Mouse (Mus musculus): ENCODE data around the gene Gmds. TPM values are rescaled to one million over a fixed set of nuclear protein-coding genes. Genes with fewer than 3 reads are reported as not detected.

Gmds gene
- 30.9 and 31.5 TPM in 2 replicates for polyA plus RNA-seq (2014; fragmentation: Nextera tagmentation; extraction: Ambion mirVana)

DNA sequence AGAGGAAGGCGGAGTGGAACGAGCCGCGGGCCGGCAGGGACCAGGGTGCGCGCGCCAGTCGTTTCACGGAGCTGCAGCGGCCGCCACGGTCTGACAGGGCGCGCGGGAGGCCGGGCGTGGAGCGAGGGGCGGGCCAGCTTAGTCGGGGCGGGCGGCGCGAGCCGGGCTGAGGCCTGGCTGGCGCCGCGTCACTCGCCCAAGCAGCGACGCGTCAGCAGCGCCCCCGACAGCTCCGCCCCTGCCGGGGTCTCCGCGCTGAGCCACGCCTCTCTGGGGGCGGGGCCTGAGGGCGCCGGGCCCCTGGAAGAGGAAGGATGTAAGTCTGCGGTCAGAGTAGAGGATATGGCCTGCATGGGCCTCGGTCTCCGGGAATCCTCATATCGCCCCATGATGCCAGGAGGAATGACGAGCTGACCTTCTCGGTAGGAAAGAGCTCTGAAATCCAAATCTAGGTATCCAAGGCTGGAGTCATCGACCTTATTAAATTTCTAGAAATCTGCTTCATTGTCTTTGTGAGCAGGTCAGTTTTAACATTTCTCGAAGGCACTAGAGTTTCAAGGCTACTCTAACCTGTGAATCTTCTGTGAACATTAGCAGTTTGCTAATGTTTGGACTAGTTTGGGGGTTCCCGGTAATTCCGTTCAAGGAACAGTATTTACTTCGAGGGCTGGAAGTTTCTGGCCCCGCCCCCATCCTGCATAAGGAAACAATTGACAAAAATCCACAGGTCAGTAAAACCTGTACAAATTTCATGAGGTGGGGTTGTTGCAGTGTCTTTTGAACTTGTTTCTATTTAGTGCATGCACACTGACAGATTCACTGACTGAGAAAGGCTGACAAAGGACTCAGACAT is at the start of gene Gmds:
TSS of gene Gmds (minus strand) at position 228 of the 853 bp plus-strand sequence.
- Histone ChIP-seq H3K9ac (ENCODE audit: low read length) (peak within 1 kb of the TSS; percentile 63), H3K9me3 (ENCODE audit: control insufficient read depth, low read length) (no peaks in the 10 kb centered on the region), H3K4me1 (replicated peaks; ENCODE audit: control insufficient read depth, insufficient read depth, low read length) (no peaks in the 10 kb centered on the region; the same call in 1 of the 2 replicates), H3K36me3 (ENCODE audit: control insufficient read depth, insufficient read depth, low read length) (no peaks in the 10 kb centered on the region), H3K4me2 (ENCODE audit: low read depth, low read length, severe bottlenecking) (peak within 1 kb of the TSS; percentile 72), H3K27ac (ENCODE audit: low read depth, low read length) (no peak within 1 kb of the TSS), H3K4me3 (ENCODE audit: low read depth, low read length) (peak within 1 kb of the TSS; percentile 57), H3K27me3 (ENCODE audit: control insufficient read depth, insufficient read depth, low read length) (no peaks in the 10 kb centered on the region)
- DNase-seq (ENCODE audit: low spot score) = peak; percentile 96
- ATAC-seq (replicated peaks; ENCODE audit: low FRiP score) = peak; percentile 100
- whole genome bisulfite sequencing = 4% methylated on average over 50 of the region's 55 CpGs

DNA sequence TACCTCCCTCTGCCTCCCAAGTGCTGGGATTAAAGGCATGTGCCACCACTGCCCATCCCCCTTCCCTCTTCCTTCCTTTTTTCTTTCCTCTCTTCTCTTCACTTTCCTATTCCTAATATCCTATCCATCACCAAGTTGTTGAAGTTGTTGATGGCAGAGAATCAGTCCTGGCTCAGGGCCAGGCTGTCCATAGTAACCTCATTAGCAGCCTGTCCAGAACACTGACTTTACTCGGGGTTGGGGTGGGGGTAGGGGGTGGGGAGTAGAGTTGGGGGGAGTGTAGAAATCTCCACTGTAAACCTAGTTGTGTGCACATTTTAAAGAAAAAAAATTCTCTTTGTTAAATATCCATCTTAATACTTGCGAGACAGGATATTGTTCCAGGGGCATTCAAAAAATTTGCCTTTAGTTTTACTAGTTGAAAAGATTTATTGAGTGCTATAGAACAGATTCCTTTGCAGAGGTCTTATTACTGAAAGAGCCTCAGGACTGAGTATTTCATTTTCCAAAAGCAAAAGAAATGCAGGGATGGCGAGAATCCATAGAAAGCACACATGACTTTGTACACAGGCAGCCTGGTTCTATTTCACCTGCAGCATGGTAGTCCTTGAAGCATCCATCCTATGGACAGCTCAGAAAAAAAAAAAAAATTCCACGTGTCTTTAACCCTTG is 47.0 kb upstream of the Gmds start:
- Histone ChIP-seq H3K9me3 (ENCODE audit: control insufficient read depth, low read length) (no peaks in the 10 kb centered on the region), H3K4me2 (ENCODE audit: low read depth, low read length, severe bottlenecking) (no peak overlapping the region), H3K9ac (ENCODE audit: low read length) (no peak overlapping the region), H3K4me3 (ENCODE audit: low read depth, low read length) (no peak overlapping the region), H3K4me1 (replicated peaks; ENCODE audit: control insufficient read depth, insufficient read depth, low read length) (no peaks in the 10 kb centered on the region), H3K27ac (ENCODE audit: low read depth, low read length) (no peak overlapping the region), H3K36me3 (ENCODE audit: control insufficient read depth, insufficient read depth, low read length) (no peaks in the 10 kb centered on the region), H3K27me3 (ENCODE audit: control insufficient read depth, insufficient read depth, low read length) (no peaks in the 10 kb centered on the region)
- DNase-seq (ENCODE audit: low spot score) = no peak
- 76% methylated on average over 4 of the region's 4 CpGs for WGBS
- ATAC-seq (replicated peaks; ENCODE audit: low FRiP score) = no peak

DNA sequence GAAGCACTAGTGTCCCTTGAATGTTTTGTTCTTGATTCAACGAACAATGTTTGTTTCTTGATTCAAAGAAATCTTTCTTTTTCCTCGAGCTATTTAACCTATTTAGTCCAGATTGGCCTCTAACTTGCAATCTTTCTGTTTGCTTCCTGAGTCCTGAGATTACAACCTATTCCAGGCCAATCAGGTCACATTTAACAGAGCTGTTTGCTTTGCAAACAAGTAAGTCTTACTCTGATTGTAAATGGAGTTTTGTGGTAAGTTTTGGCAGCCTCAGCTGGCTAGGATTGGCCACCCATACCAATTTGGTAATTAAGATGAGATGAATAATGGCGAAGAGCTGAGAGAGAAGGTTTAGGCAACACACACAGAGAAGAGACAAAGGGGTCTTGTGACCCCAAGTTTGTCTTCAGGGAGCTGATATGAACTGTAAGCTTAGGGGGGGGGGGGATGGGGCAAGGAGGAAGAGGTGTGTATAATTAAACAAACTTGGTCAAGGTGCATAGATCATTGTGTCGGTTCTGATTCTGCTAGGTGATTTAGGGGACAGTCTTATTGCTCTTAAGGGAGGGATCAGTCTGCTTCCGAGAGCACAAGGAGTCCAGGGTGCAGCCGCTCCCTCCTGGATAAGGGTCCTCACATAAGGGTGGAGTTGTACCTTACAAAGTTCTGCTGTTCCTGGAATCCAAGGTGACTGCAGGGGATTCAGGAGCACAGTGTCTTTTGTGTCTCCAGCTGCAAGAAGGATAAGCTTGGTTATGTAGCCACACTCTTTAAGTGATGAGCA is 43.9 kb upstream of the Gmds start:
- Histone ChIP-seq H3K4me1 (replicated peaks; ENCODE audit: control insufficient read depth, insufficient read depth, low read length) (no peaks in the 10 kb centered on the region), H3K27me3 (ENCODE audit: control insufficient read depth, insufficient read depth, low read length) (no peaks in the 10 kb centered on the region), H3K9me3 (ENCODE audit: control insufficient read depth, low read length) (no peaks in the 10 kb centered on the region), H3K27ac (ENCODE audit: low read depth, low read length) (no peak overlapping the region), H3K36me3 (ENCODE audit: control insufficient read depth, insufficient read depth, low read length) (no peaks in the 10 kb centered on the region), H3K9ac (ENCODE audit: low read length) (no peak overlapping the region), H3K4me2 (ENCODE audit: low read depth, low read length, severe bottlenecking) (no peak overlapping the region), H3K4me3 (ENCODE audit: low read depth, low read length) (no peak overlapping the region)
- 85% methylated on average over 6 of the region's 6 CpGs for WGBS
- no peak for ATAC-seq (replicated peaks; ENCODE audit: low FRiP score)
- no peak for DNase-seq (ENCODE audit: low spot score)

DNA sequence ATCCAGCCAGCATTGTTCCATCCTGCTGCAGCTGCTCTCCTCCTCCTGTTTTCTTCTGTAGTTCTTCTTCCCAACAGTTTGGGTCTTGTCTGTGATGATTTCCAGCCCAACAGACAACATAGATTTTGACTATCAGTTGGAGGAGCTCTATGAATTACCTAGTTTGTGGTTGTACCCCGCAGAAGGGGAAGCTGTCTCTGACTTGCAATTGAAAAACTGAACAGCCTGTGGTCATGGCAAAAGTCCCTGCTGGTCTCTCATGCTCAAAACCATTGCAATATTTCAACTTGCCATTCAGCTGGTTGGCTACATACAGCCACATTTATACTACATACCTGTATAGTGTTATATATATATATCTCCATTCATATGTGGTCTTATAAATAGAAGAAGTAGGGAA is 40.1 kb upstream of the Gmds start:
- no peaks in the 10 kb centered on the region for H3K9me3 ChIP-seq (ENCODE audit: control insufficient read depth, low read length)
- no peak overlapping the region for H3K4me2 ChIP-seq (ENCODE audit: low read depth, low read length, severe bottlenecking)
- no peaks in the 10 kb centered on the region for H3K36me3 ChIP-seq (ENCODE audit: control insufficient read depth, insufficient read depth, low read length)
- ATAC-seq (replicated peaks; ENCODE audit: low FRiP score) (no peak), DNase-seq (ENCODE audit: low spot score) (no peak)
- WGBS = 82% methylated on average over 1 of the region's 1 CpGs
- H3K27me3 ChIP-seq (ENCODE audit: control insufficient read depth, insufficient read depth, low read length) = no peaks in the 10 kb centered on the region
- no peak overlapping the region for H3K4me3 ChIP-seq (ENCODE audit: low read depth, low read length)
- no peaks in the 10 kb centered on the region for H3K4me1 ChIP-seq (replicated peaks; ENCODE audit: control insufficient read depth, insufficient read depth, low read length)
- no peak overlapping the region for H3K9ac ChIP-seq (ENCODE audit: low read length)
- H3K27ac ChIP-seq (ENCODE audit: low read depth, low read length) = no peak overlapping the region

DNA sequence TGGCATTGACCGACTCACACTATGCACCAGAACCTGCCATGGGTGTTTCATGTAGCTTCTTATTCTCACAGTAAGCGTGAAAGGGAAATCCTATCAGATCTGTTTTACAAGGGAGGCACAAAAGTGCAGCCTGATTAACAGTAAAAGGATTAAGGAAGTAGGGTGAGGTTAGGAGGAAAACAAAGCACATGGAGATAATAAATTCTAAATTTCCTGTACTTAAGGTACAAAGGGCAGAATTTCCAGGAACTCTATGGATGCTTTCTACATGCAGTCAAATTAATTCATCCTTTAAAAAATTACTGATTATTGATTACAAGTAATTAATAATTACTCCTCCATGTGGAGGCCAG is 34.0 kb upstream of the Gmds start:
- no peak overlapping the region for H3K9ac ChIP-seq (ENCODE audit: low read length)
- WGBS = 87% methylated on average over 2 of the region's 2 CpGs
- no peak overlapping the region for H3K4me3 ChIP-seq (ENCODE audit: low read depth, low read length)
- DNase-seq (ENCODE audit: low spot score) = no peak
- H3K27ac ChIP-seq (ENCODE audit: low read depth, low read length) = no peak overlapping the region
- H3K4me1 ChIP-seq (replicated peaks; ENCODE audit: control insufficient read depth, insufficient read depth, low read length) = no peaks in the 10 kb centered on the region
- no peaks in the 10 kb centered on the region for H3K36me3 ChIP-seq (ENCODE audit: control insufficient read depth, insufficient read depth, low read length)
- H3K4me2 ChIP-seq (ENCODE audit: low read depth, low read length, severe bottlenecking) = no peak overlapping the region
- H3K9me3 ChIP-seq (ENCODE audit: control insufficient read depth, low read length) = no peaks in the 10 kb centered on the region
- no peak for ATAC-seq (replicated peaks; ENCODE audit: low FRiP score)
- no peaks in the 10 kb centered on the region for H3K27me3 ChIP-seq (ENCODE audit: control insufficient read depth, insufficient read depth, low read length)

DNA sequence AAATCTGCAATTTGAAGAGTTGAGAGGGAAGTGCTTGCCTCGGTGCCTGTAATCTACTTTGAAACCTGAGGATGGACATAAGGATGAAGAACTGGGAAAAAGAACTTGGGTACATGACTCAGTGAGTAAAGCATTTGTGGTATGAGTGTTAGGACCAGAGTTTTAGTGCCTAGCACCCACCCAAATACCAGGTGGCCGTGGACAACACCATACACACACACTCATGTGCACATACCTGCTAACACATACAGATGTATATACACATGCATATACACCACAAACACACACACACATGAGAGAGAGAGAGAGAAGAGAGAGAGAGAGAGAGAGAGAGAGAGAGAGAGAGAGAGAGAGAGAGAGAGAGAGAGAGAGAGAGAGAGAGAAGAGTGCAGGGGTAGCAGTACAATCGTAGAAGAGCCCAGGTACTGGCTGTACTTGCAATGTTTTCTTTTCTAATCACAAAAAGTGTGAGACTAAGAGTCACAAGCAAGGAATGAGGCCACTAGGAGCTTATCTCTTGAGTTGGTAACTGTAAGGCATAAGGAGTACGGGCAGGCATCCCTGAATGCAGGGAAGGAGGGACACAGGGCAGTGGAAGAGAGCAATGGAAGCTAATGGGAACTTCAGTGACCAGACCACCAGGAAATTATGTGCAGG is 33.5 kb upstream of the Gmds start:
- Histone ChIP-seq H3K27ac (ENCODE audit: low read depth, low read length) (no peak overlapping the region), H3K36me3 (ENCODE audit: control insufficient read depth, insufficient read depth, low read length) (no peaks in the 10 kb centered on the region), H3K9me3 (ENCODE audit: control insufficient read depth, low read length) (no peaks in the 10 kb centered on the region), H3K27me3 (ENCODE audit: control insufficient read depth, insufficient read depth, low read length) (no peaks in the 10 kb centered on the region), H3K4me1 (replicated peaks; ENCODE audit: control insufficient read depth, insufficient read depth, low read length) (no peaks in the 10 kb centered on the region), H3K9ac (ENCODE audit: low read length) (no peak overlapping the region), H3K4me2 (ENCODE audit: low read depth, low read length, severe bottlenecking) (no peak overlapping the region), H3K4me3 (ENCODE audit: low read depth, low read length) (no peak overlapping the region)
- no peak for DNase-seq (ENCODE audit: low spot score)
- ATAC-seq (replicated peaks; ENCODE audit: low FRiP score) = no peak
- 85% methylated on average over 4 of the region's 4 CpGs for WGBS

DNA sequence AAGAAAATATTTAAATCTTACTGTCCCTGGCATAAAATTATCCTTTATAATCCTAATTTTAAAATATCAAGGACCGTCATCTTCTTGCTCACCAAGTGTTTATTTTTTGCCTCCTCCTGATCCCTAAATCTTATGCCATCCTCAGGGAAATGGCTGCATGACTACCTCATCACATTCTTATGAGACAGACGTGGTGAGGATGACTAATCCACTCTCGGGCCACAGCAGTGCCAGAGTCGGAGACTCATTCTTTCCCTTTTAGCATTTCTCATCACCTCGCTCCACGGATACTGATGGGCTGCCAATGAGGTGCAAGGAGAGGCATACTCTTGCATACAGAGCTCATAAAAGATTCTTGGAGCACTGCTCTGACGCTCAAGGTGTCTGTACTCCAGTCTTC is 32.2 kb upstream of the Gmds start:
- no peaks in the 10 kb centered on the region for H3K36me3 ChIP-seq (ENCODE audit: control insufficient read depth, insufficient read depth, low read length)
- H3K9me3 ChIP-seq (ENCODE audit: control insufficient read depth, low read length) = no peaks in the 10 kb centered on the region
- no peaks in the 10 kb centered on the region for H3K4me1 ChIP-seq (replicated peaks; ENCODE audit: control insufficient read depth, insufficient read depth, low read length)
- H3K27ac ChIP-seq (ENCODE audit: low read depth, low read length) = no peak overlapping the region
- no peak overlapping the region for H3K4me2 ChIP-seq (ENCODE audit: low read depth, low read length, severe bottlenecking)
- no peak overlapping the region for H3K4me3 ChIP-seq (ENCODE audit: low read depth, low read length)
- WGBS = 86% methylated on average over 7 of the region's 7 CpGs
- H3K9ac ChIP-seq (ENCODE audit: low read length) = no peak overlapping the region
- ATAC-seq (replicated peaks; ENCODE audit: low FRiP score) (no peak), DNase-seq (ENCODE audit: low spot score) (no peak)
- no peaks in the 10 kb centered on the region for H3K27me3 ChIP-seq (ENCODE audit: control insufficient read depth, insufficient read depth, low read length)

DNA sequence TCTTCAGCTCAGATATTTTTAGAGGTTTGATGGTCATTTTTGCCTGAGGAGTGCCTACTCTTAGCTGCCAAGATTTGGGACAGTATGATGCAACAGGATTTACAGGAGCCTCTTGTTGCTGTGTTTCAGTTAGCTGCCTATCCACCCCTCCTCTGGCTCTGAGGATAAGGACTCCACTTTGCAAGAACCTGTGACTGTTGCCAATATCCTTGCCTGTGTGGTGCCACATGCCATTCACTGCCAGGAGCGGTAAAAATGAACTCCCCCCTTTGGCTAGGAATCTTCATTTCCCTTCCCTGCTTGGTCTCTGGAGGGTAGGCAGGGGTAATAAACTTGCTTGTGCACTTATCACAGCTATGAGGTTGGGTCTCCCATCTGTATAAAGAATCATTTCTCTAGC is 31.6 kb upstream of the Gmds start:
- Histone ChIP-seq H3K4me3 (ENCODE audit: low read depth, low read length) (no peak overlapping the region), H3K36me3 (ENCODE audit: control insufficient read depth, insufficient read depth, low read length) (no peaks in the 10 kb centered on the region), H3K4me1 (replicated peaks; ENCODE audit: control insufficient read depth, insufficient read depth, low read length) (no peaks in the 10 kb centered on the region), H3K9me3 (ENCODE audit: control insufficient read depth, low read length) (no peaks in the 10 kb centered on the region), H3K9ac (ENCODE audit: low read length) (no peak overlapping the region), H3K4me2 (ENCODE audit: low read depth, low read length, severe bottlenecking) (no peak overlapping the region), H3K27me3 (ENCODE audit: control insufficient read depth, insufficient read depth, low read length) (no peaks in the 10 kb centered on the region), H3K27ac (ENCODE audit: low read depth, low read length) (no peak overlapping the region)
- 90% methylated on average over 1 of the region's 1 CpGs for WGBS
- ATAC-seq (replicated peaks; ENCODE audit: low FRiP score) (no peak), DNase-seq (ENCODE audit: low spot score) (no peak)
